Mouse (Mus musculus) layer of hippocampus, adult 2 months (tissue): Measurements from ENCODE around the gene Thbs2. TPM values are rescaled to one million over a fixed set of nuclear protein-coding genes. Genes with fewer than 3 reads are reported as not detected.
"Not testable (repeated sequence)": the region's sequence is repeated elsewhere in the genome, so short reads cannot be mapped to it uniquely, and the experiment has no call there.

Source experiments
- DNase-seq, 2 experiments: peaks; one replicate each; pipeline ENCODE4 v3.0.0; 2022; ENCODE audit warnings: low spot score in 2 of 2
- H3K27ac ChIP-seq: fragments of 200-600 bp; 2 replicates; pipeline ENCODE4 v1.8.1; 2022
- H3K4me3 ChIP-seq: fragments of 200-600 bp; 2 replicates; pipeline ENCODE4 v1.8.1; 2022; ENCODE audit warnings: mild to moderate bottlenecking
- CTCF ChIP-seq: fragments of 200-600 bp; conservative IDR thresholded peaks from 2 replicates; pipeline ENCODE4 v1.8.1; 2022; ENCODE audit warnings: antibody characterized with exemption, mild to moderate bottlenecking, moderate library complexity
- total RNA-seq, 2 experiments: library from RNA; stranded (reverse); gene quantifications; 2 replicates each; pipeline ENCODE4 v1.2.3; 2021

Thbs2 gene
- total RNA-seq, 2 experiments from 2014 or later: 3.3 to 3.6 TPM

GRCm38 (mm10) chr17:14654981-14655380 is 39.1 kb downstream of the Thbs2 start:
- no peak for TF ChIP-seq CTCF
- DNase-seq: no peak
- Histone ChIP-seq H3K4me3 (no peak overlapping the region), H3K27ac (no peak overlapping the region)

- Histone ChIP-seq H3K27ac (no peak overlapping the region), H3K4me3 (no peak overlapping the region)
- DNase-seq: no peak
- no peak for TF ChIP-seq CTCF
Measured at GRCm38 (mm10) chr17:14652013-14652412, 42.0 kb downstream of the Thbs2 start.

- Histone ChIP-seq H3K4me3 (no peak overlapping the region), H3K27ac (no peak overlapping the region)
- TF ChIP-seq CTCF: no peak
- no peak for DNase-seq
Measured at GRCm38 (mm10) chr17:14647996-14648640, 45.9 kb downstream of the Thbs2 start.

- no peak overlapping the region for H3K27ac ChIP-seq
- DNase-seq: no peak
- H3K4me3 ChIP-seq: no peak overlapping the region
- no peak for TF ChIP-seq CTCF
Measured at GRCm38 (mm10) chr17:14643996-14644395, 50.0 kb downstream of the Thbs2 start.

GRCm38 (mm10) chr17:14640351-14641115 is 53.5 kb downstream of the Thbs2 start:
- no peak for TF ChIP-seq CTCF
- no peak overlapping the region for H3K27ac ChIP-seq
- no peak for DNase-seq
- no peak overlapping the region for H3K4me3 ChIP-seq

- no peak for DNase-seq
- Histone ChIP-seq H3K27ac (no peak overlapping the region), H3K4me3 (no peak overlapping the region)
- TF ChIP-seq CTCF: no peak
Measured at GRCm38 (mm10) chr17:14635546-14636323, 58.3 kb downstream of the Thbs2 start.

- DNase-seq: no peak
- no peak overlapping the region for H3K27ac ChIP-seq
- TF ChIP-seq CTCF: no peak
Measured at GRCm38 (mm10) chr17:14628901-14629300, 65.1 kb downstream of the Thbs2 start.

GRCm38 (mm10) chr17:14627828-14628338 is 66.2 kb downstream of the Thbs2 start:
- TF ChIP-seq CTCF: no peak
- no peak overlapping the region for H3K4me3 ChIP-seq
- DNase-seq: no peak
- H3K27ac ChIP-seq: no peak overlapping the region

More at GRCm38 (mm10) chr17:14628901-14629300, 65.1 kb downstream of the Thbs2 start:
- no peak overlapping the region for H3K4me3 ChIP-seq

- Histone ChIP-seq H3K27ac (no peak overlapping the region), H3K4me3 (no peak overlapping the region)
- DNase-seq: no peak
- no peak for TF ChIP-seq CTCF
Measured at GRCm38 (mm10) chr17:14624433-14624832, 69.6 kb downstream of the Thbs2 start.

- not testable (repeated sequence) for DNase-seq, H3K27ac ChIP-seq, H3K4me3 ChIP-seq
Measured at GRCm38 (mm10) chr17:14621006-14621405, 73.0 kb downstream of the Thbs2 start.

GRCm38 (mm10) chr17:14620037-14620436 is 74.0 kb downstream of the Thbs2 start:
- no peak overlapping the region for H3K27ac ChIP-seq
- no peak for DNase-seq
- H3K4me3 ChIP-seq: no peak overlapping the region
- TF ChIP-seq CTCF: no peak

- no peak for DNase-seq
- no peak overlapping the region for H3K4me3 ChIP-seq
- H3K27ac ChIP-seq: no peak overlapping the region
- no peak for TF ChIP-seq CTCF
Measured at GRCm38 (mm10) chr17:14619038-14619437, 75.0 kb downstream of the Thbs2 start.

Other genes with a start within 250 kb of the Thbs2 start
- gene Wdr27, start 248.9 kb upstream of the Thbs2 start, total RNA-seq: 1 to 10 TPM; 3.9 to 4.2 TPM
- gene 1600012H06Rik, start 248.9 kb upstream of the Thbs2 start, total RNA-seq: 10 to 100 TPM; 17.1 to 18.1 TPM